Mouse (Mus musculus) cerebellum, adult 2 months (tissue): Measurements from ENCODE around the gene Eif3l. TPM values are rescaled to one million over a fixed set of nuclear protein-coding genes. Genes with fewer than 3 reads are reported as not detected.

Experiments
- DNase-seq, 2 experiments: peaks; one replicate each; pipeline ENCODE4 v3.0.0; 2021
- H3K27ac ChIP-seq: fragments of 200-500 bp; 2 replicates; pipeline ENCODE4 v1.5.1; 2012; ENCODE audit warnings: low read length, control low read depth, inconsistent platforms; ENCODE audit not compliant: insufficient read depth
- H3K27me3 ChIP-seq: fragments of 200-500 bp; 2 replicates; pipeline ENCODE4 v1.6.1; 2012; ENCODE audit warnings: inconsistent platforms, mild to moderate bottlenecking, low read length, moderate library complexity; ENCODE audit not compliant: control insufficient read depth, insufficient read depth
- H3K4me1 ChIP-seq: fragments of 200-500 bp; 2 replicates; pipeline ENCODE4 v1.6.1; 2011; ENCODE audit warnings: low read length; ENCODE audit not compliant: control insufficient read depth, insufficient read depth
- H3K4me3 ChIP-seq: fragments of 200-500 bp; replicated peaks from 2 replicates; pipeline ENCODE3; 2011; ENCODE audit warnings: mild to moderate bottlenecking, low read depth, low read length, control low read depth; ENCODE audit not compliant: insufficient read depth
- CTCF ChIP-seq: fragments of 200-500 bp; IDR thresholded peaks from 2 replicates; pipeline ENCODE4 v1.5.1; 2011; ENCODE audit warnings: low read depth, mild to moderate bottlenecking, control low read depth, low read length, moderate library complexity, borderline replicate concordance; ENCODE audit not compliant: insufficient read depth
- POLR2A ChIP-seq: fragments of 200-500 bp; IDR thresholded peaks from 2 replicates; pipeline ENCODE4 v1.6.1; 2011; ENCODE audit warnings: low read length, control low read depth, borderline replicate concordance; ENCODE audit not compliant: insufficient read depth
- WGBS: fragments of 180-500 bp; shearing (Covaris S2); methylation state at CpG from one replicate; pipeline ENCODE4 v1.1.7; 2018; 5-methylcytosine and 5-hydroxymethylcytosine counted together
- polyA plus RNA-seq: library from polyadenylated mRNA; depleted of rRNA; stranded (reverse); fragments of >200 nt; gene quantifications from 2 replicates; pipeline ENCODE4 v1.2.3, GENCODE M21; 2012

Eif3l gene
- polyA plus RNA-seq, 1 experiment, result 88.1 TPM

DNA sequence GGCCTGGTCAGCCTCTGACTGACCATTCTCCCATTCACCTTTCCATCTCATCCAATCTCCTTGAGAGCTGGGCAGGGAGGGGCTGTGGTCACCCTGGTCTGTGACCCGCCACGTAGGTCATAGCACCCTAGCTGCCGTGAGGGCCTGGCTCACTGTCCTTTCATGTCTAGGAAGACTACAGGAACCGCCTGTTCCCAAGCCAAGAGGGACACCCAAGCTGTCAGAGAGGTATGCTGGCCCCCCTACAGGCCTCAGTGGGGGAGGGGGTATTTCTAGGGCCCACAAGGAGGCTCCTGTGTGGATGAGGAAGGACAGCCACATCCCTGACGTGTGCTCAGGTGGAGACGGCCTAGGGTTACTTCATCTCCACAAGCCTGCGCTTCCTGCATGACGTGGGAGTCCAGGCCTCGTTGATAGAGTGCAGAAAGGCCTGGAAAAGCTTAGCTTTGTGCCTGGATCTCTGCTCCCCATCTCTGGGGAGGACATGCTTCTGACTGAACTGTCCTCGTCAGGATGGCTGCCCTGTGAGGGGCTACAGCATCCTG is 49.4 kb downstream of the Eif3l start:
- WGBS, result 81% methylated on average over 10 of the region's 10 CpGs

DNA sequence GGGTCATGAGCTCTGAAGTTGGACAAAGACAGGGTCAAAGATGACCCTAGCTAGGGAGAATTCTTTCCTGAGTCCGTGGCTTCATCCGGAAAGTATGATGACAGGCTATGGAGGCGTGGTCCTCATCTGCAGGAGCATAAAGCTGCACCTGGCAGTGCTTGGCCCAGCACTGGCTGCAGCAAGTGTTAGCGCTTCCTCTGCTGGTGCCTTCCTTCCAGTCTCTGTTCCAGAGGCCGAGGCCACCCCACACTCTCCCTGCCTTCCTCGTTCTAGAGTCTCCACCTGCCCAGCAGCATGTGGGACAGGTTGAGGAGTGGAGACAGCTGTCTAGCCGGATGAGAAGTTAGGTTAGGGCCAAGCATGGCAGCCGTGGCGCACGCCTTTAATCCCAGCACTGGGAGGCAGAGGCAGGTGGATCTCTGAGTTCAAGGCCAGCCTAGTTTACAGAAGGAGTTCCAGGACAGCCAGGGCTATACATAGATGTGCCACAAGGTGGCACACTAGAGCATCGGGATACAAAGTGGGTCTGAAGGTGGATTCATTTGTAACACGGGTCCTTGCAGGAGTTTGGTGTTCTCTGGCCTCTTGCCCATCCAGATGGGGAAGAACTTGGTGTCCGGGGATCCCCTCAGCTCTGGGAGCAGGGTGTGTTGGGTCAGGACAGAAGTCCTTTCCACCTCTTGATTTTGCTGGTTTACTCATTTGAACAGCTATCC is 51.4 kb downstream of the Eif3l start:
- 78% methylated on average over 13 of the region's 13 CpGs for WGBS
- Histone ChIP-seq H3K27me3 (no peaks in the 10 kb centered on the region), H3K27ac (no peak overlapping the region), H3K4me3 (no peak overlapping the region), H3K4me1 (peaks cover 8% of the 10 kb centered on the region)
- DNase-seq, result peak; percentile 41 to 69
- TF ChIP-seq POLR2A (no peak), CTCF (peak; percentile 66; the same call in 1 of the 2 replicates)

More for the DNA sequence above, 49.4 kb downstream of the Eif3l start:
- no peak for TF ChIP-seq CTCF
- TF ChIP-seq POLR2A, result no peak
- Histone ChIP-seq H3K4me1 (no peaks in the 10 kb centered on the region), H3K27ac (no peak overlapping the region), H3K27me3 (no peaks in the 10 kb centered on the region), H3K4me3 (no peak overlapping the region)
- no peak for DNase-seq

- 92% methylated on average over 12 of the region's 12 CpGs for WGBS
- Histone ChIP-seq H3K4me1 (peaks cover 14% of the 10 kb centered on the region), H3K4me3 (no peak overlapping the region), H3K27me3 (no peaks in the 10 kb centered on the region), H3K27ac (no peak overlapping the region)
- DNase-seq, result no peak
- TF ChIP-seq CTCF, result no peak
- no peak for TF ChIP-seq POLR2A
Observed at GRCm38 (mm10) chr15:79127101-79127500, 52.1 kb downstream of the Eif3l start.

DNA sequence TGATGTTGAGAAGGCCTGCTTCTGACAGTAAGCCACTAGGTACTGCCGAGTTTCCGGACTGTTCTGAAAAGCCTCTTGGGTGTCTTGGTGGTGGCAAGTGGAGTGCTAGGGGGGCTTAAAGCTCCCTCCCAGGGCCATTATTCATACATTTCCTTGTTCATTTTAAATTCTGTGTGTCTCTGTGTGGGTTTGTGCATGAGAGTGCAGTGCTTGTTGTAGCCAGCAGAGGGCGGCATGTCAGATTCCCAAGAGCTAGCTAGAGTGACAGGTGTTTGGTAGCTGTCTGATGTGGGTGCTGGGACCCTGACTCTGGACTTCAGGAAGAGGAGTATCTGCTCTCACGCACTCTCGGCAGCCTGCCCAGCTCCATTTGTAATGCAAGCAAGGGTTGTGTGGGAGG is 53.2 kb downstream of the Eif3l start:
- Histone ChIP-seq H3K27me3 (no peaks in the 10 kb centered on the region), H3K27ac (no peak overlapping the region), H3K4me3 (no peak overlapping the region), H3K4me1 (peaks cover 21% of the 10 kb centered on the region)
- DNase-seq, result no peak
- 96% methylated on average over 5 of the region's 5 CpGs for WGBS
- no peak for TF ChIP-seq POLR2A
- peak; percentile 41; the same call in 1 of the 2 replicates for TF ChIP-seq CTCF

DNA sequence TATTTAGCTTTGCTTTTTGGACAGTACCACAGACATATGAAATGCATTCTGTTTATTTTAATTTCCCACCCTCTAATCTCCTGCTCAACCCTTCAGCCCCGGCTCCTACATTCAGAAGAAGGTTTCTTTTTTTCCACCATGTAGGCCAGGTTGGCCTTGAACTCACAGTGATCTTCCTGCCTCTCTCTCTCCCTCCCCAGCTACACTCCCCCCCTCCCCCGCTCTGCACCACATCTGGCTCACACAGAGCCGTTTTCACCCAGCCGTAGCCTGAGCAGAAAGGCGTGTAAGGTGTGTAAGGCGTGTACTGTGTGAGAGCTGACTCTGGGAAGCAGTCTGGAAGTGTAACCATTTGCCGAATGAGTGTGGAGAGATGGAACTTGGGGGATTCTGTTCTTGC is 54.3 kb downstream of the Eif3l start:
- H3K4me3 ChIP-seq, result no peak overlapping the region
- no peak for DNase-seq
- H3K27ac ChIP-seq, result no peak overlapping the region
- 82% methylated on average over 7 of the region's 7 CpGs for WGBS
- peaks cover 21% of the 10 kb centered on the region for H3K4me1 ChIP-seq
- no peaks in the 10 kb centered on the region for H3K27me3 ChIP-seq
- no peak for TF ChIP-seq CTCF
- TF ChIP-seq POLR2A, result no peak

GRCm38 (mm10) chr15:79130782-79131181 is 55.8 kb downstream of the Eif3l start:
- no peak for DNase-seq
- 77% methylated on average over 10 of the region's 10 CpGs for WGBS
- peaks cover 21% of the 10 kb centered on the region for H3K4me1 ChIP-seq
- no peaks in the 10 kb centered on the region for H3K27me3 ChIP-seq
- H3K4me3 ChIP-seq, result no peak overlapping the region
- TF ChIP-seq POLR2A (no peak), CTCF (no peak)
- peak overlapping the region; percentile 52 for H3K27ac ChIP-seq

GRCm38 (mm10) chr15:79131442-79131841 is 56.5 kb downstream of the Eif3l start:
- 15% methylated on average over 7 of the region's 7 CpGs for WGBS
- peak overlapping the region; percentile 69 for H3K27ac ChIP-seq
- peak; percentile 93 for DNase-seq
- H3K4me3 ChIP-seq, result peak overlapping the region; percentile 31
- TF ChIP-seq POLR2A, result peak; percentile 26; the same call in 1 of the 2 replicates
- no peak for TF ChIP-seq CTCF
- H3K27me3 ChIP-seq, result no peaks in the 10 kb centered on the region
- H3K4me1 ChIP-seq, result peaks cover 21% of the 10 kb centered on the region

DNA sequence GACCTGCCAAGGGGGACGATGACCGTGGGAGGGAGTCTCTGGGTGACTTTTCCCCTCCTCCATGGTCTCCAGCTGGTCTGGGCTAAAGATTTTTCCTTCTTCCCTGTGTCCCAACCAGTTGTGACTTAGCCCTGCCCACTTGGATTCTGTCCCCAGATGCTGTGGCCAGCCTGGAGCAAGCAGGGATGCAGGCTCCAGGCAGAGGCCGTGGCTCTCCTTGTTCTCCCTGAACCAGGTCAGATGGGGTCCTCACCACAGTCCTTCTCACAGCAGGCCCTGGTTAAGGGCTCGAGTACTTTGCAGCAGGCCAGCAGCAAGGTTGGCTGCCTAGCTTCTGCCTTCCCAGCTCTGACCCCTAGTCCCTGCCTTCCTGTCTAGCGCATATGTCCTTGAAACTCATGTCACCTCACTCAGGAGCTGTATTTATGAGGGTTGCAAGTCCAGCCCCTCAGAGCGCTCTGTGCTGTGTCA is 58.2 kb downstream of the Eif3l start:
- TF ChIP-seq POLR2A (no peak), CTCF (no peak)
- H3K4me3 ChIP-seq, result no peak overlapping the region
- peaks cover 21% of the 10 kb centered on the region for H3K4me1 ChIP-seq
- H3K27ac ChIP-seq, result no peak overlapping the region
- no peaks in the 10 kb centered on the region for H3K27me3 ChIP-seq
- DNase-seq, result no peak
- WGBS, result 78% methylated on average over 6 of the region's 6 CpGs
